Mouse (Mus musculus): ENCODE measurements around the gene Mrpl42.

GRCm38 (mm10) chr10:95546178-95546577 is 44.4 kb upstream of the Mrpl42 start:
- TF ChIP-seq CTCF (IDR thresholded peaks at IDR 0.05; ENCODE audit: insufficient read depth, low read length): no peak
- no peak for TF ChIP-seq POLR2A (IDR thresholded peaks at IDR 0.05; ENCODE audit: borderline replicate concordance, extremely low read depth, low read depth, low read length)
